Mouse (Mus musculus) gonadal fat pad, adult 2 months (tissue): ENCODE measurements around the gene Zfp973. TPM values are rescaled to one million over a fixed set of nuclear protein-coding genes. Genes with fewer than 3 reads are reported as not detected.
"Not testable (repeated sequence)": the region's sequence is repeated elsewhere in the genome, so short reads cannot be mapped to it uniquely, and the experiment has no call there.

ENCODE experiments used
- DNase-seq: peaks from one replicate; pipeline ENCODE4 v3.0.0-alpha.2; 2012; ENCODE audit warnings: low read depth
- polyA plus RNA-seq: library from polyadenylated mRNA; depleted of rRNA; stranded (reverse); fragments of >200 nt; gene quantifications from 2 replicates; pipeline ENCODE4 v1.2.3, GENCODE M21; 2012; rRNA removed

The Zfp973 gene
- polyA plus RNA-seq = 4.5 and 4.8 TPM in 2 replicates

DNA sequence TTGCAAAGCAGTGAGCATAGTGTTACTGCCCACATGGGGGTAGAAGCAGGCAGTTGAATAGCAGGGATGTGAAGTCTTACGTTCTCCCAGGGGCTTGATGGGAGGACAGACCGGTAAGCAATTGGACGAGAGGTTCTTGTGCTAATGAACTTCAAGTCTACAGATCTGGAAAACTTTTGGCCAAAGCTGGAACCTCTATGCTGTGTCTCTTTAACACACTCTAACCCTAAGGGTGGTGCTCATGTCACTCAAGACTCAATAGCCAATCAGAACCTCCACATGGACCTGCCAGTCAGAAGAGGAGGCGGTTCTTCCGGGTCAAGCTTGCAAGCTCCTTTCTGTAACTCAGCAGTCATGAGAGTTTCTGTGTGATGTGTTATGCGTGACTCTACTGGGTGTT, at the start of gene Zfp973:
Gene Zfp973 (plus strand): TSS at position 301 of the 400 bp plus-strand sequence.
- DNase-seq = not testable (repeated sequence)

DNA sequence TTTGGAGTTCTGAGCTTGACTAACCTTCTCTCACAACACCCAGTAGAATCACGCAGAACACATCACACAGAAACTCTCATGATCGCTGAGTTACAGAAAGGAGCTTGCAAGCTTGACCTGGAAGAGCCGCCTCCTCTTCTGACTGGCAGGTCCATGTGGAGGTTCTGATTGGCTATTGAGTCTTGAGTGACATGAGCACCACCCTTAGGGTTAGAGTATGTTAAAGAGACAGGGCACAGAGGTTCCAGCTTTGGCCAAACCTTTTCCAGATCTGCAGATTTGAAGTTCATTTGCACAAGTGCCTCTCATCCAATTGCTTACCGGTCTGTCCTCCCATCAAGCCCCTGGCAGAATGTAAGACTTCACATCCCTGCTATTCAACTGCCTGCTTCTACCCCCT, 34.1 kb upstream of the Zfp973 start, which contains the start of gene Gm14308:
Gene Gm14308 (minus strand): TSS at position 101 of the 400 bp plus-strand sequence.
- not testable (repeated sequence) for DNase-seq

DNA sequence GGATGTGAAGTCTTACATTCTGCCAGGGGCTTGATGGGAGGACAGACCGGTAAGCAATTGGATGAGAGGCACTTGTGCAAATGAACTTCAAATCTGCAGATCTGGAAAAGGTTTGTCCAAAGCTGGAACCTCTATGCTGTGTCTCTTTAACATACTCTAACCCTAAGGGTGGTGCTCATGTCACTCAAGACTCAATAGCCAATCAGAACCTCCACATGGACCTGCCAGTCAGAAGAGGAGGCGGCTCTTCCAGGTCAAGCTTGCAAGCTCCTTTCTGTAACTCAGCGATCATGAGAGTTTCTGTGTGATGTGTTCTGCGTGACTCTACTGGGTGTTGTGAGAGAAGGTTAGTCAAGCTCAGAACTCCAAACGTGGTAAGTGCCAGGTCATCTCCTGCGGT, 37.7 kb downstream of the Zfp973 start, which contains the start of gene Gm14305:
Gene Gm14305 (plus strand): TSS at position 278 of the 400 bp plus-strand sequence.
- not testable (repeated sequence) for DNase-seq

Other genes starting within 250 kb of the Zfp973 start
- 1.1 and 1.4 TPM in 2 replicates for gene Gm14435, start 246.9 kb upstream of the Zfp973 start, polyA plus RNA-seq
- 7.1 and 12.7 TPM in 2 replicates for gene Gm14434, start 183.7 kb upstream of the Zfp973 start, polyA plus RNA-seq
- gene Zfp967, start 149.5 kb upstream of the Zfp973 start, polyA plus RNA-seq = not detected in 2 replicates
- 4.8 and 6.4 TPM in 2 replicates for gene Gm14308, start 34.2 kb upstream of the Zfp973 start, polyA plus RNA-seq
- gene Gm14305, start 37.8 kb downstream of the Zfp973 start, polyA plus RNA-seq = 5.0 and 7.2 TPM in 2 replicates
- 5.2 and 7.4 TPM in 2 replicates for gene Gm14295, start 128.1 kb downstream of the Zfp973 start, polyA plus RNA-seq
- gene Gm14408, start 160.6 kb downstream of the Zfp973 start, polyA plus RNA-seq = not detected in 2 replicates